Mouse (Mus musculus) forebrain, embryonic 11.5 days (tissue): ENCODE data around the gene Slc12a8. TPM values are rescaled to one million over a fixed set of nuclear protein-coding genes. Genes with fewer than 3 reads are reported as not detected.

Source experiments
- ATAC-seq: fragments of 200-750 bp; cut with Nextera tagmentation; replicated peaks from 2 replicates; pipeline ENCODE4 v1.8.0; 2017; ENCODE audit warnings: moderate TSS enrichment; ENCODE audit not compliant: low FRiP score
- DNase-seq: peaks from one replicate; pipeline ENCODE4 v3.0.0-alpha.2; 2017; ENCODE audit warnings: low spot score
- H3K27ac ChIP-seq: fragments of 300-500 bp; sonication (generic); 2 replicates; pipeline ENCODE4 v1.5.1; 2014; ENCODE audit warnings: low read depth, low read length
- H3K27me3 ChIP-seq: fragments of 300-500 bp; sonication (generic); 2 replicates; pipeline ENCODE4 v1.6.1; 2014; ENCODE audit warnings: mild to moderate bottlenecking, low read length, mixed read lengths; ENCODE audit not compliant: control insufficient read depth, insufficient read depth
- H3K36me3 ChIP-seq: fragments of 300-500 bp; sonication (generic); 2 replicates; pipeline ENCODE4 v1.6.1; 2014; ENCODE audit warnings: mild to moderate bottlenecking, low read length, moderate library complexity, mixed read lengths; ENCODE audit not compliant: control insufficient read depth, insufficient read depth
- H3K4me1 ChIP-seq: fragments of 300-500 bp; sonication (generic); replicated peaks from 2 replicates; pipeline ENCODE4 v1.6.1; 2014; ENCODE audit warnings: low read length, mixed read lengths; ENCODE audit not compliant: control insufficient read depth, insufficient read depth
- H3K4me2 ChIP-seq: fragments of 300-500 bp; sonication (generic); 2 replicates; pipeline ENCODE4 v1.6.1; 2014; ENCODE audit warnings: low read depth, mild to moderate bottlenecking, low read length, moderate library complexity, mixed read lengths; ENCODE audit not compliant: severe bottlenecking
- H3K4me3 ChIP-seq: fragments of 300-500 bp; sonication (generic); 2 replicates; pipeline ENCODE4 v1.5.1; 2014; ENCODE audit warnings: low read depth, low read length
- H3K9ac ChIP-seq: fragments of 300-500 bp; sonication (generic); 2 replicates; pipeline ENCODE4 v1.6.1; 2014; ENCODE audit warnings: low read length
- H3K9me3 ChIP-seq: fragments of 300-500 bp; sonication (generic); 2 replicates; pipeline ENCODE4 v1.6.1; 2016; ENCODE audit warnings: low read length, mixed read lengths; ENCODE audit not compliant: control insufficient read depth
- WGBS: fragments of 180-500 bp; shearing (Covaris S2); extraction: QIAGEN DNeasy Blood & Tissue Kit; methylation state at CpG from one replicate; pipeline ENCODE4 v1.1.7; 2014; 5-methylcytosine and 5-hydroxymethylcytosine counted together
- polyA plus RNA-seq: library from polyadenylated mRNA; unstranded; fragments of >200 nt; fragmentation: Nextera tagmentation; extraction: Ambion mirVana; gene quantifications from 2 replicates; pipeline ENCODE4 v1.2.1, GENCODE M21; 2014

The Slc12a8 gene
- polyA plus RNA-seq, 1 experiment from 2014 or later, result 1.3 TPM

- H3K9me3 ChIP-seq, result no peaks in the 10 kb centered on the region
- H3K36me3 ChIP-seq, result no peaks in the 10 kb centered on the region
- DNase-seq (peak; percentile 92), ATAC-seq (peak; percentile 89)
- H3K4me3 ChIP-seq, result no peak overlapping the region
- H3K27me3 ChIP-seq, result no peaks in the 10 kb centered on the region
- H3K4me1 ChIP-seq, result 0 out of 2 replicates have a peak, but pooled peaks cover 2% of the 10 kb centered on the region
- H3K9ac ChIP-seq, result peak overlapping the region; percentile 12
- H3K27ac ChIP-seq, result no peak overlapping the region
- no peak overlapping the region for H3K4me2 ChIP-seq
- 3% methylated on average over 6 of the region's 6 CpGs for WGBS
Measured at GRCm38 (mm10) chr16:33560281-33560680, 43.2 kb downstream of the Slc12a8 start.

DNA sequence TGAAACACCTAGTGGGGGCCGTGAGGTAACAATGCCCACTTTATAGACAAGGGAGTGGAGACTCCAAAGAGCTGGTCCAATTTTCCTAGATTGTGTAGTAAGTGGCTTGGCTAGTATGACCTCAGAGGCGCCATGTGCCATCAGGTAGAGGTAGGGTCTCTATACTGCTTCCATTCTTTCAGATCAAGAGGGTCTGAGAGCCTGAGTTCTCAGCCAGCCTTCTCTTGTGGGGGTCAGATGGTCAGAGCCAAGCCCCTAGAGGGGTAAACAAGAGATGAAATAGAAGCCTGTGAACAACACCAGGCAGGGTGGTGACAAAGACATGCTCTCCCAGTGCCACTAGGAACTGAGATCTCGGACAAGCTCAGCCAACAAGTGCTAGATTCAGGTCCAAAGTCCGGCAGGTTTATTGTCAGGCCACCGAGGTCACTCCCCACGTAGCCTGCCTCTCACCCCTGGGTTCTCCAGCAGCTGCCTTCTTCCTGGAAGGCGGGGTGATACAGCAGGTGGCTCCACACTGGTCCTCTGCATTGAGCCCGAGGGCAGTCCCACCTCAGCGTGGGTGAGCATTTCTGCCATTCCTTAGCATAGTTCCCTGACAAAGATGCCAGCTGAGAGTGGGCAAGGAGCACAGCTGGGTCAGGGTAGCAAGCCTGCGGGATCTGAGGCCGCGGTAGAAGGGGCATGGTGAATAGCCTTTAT is 44.3 kb downstream of the Slc12a8 start:
- 0 out of 2 replicates have a peak, but pooled peaks cover 2% of the 10 kb centered on the region for H3K4me1 ChIP-seq
- no peaks in the 10 kb centered on the region for H3K9me3 ChIP-seq
- DNase-seq (no peak), ATAC-seq (no peak)
- H3K27me3 ChIP-seq, result no peaks in the 10 kb centered on the region
- no peak overlapping the region for H3K4me2 ChIP-seq
- WGBS, result 81% methylated on average over 12 of the region's 12 CpGs
- no peak overlapping the region for H3K9ac ChIP-seq
- no peak overlapping the region for H3K4me3 ChIP-seq
- no peak overlapping the region for H3K27ac ChIP-seq
- H3K36me3 ChIP-seq, result no peaks in the 10 kb centered on the region

GRCm38 (mm10) chr16:33562874-33563537 is 45.9 kb downstream of the Slc12a8 start:
- Histone ChIP-seq H3K27ac (no peak overlapping the region), H3K9me3 (no peaks in the 10 kb centered on the region), H3K4me3 (no peak overlapping the region)

DNA sequence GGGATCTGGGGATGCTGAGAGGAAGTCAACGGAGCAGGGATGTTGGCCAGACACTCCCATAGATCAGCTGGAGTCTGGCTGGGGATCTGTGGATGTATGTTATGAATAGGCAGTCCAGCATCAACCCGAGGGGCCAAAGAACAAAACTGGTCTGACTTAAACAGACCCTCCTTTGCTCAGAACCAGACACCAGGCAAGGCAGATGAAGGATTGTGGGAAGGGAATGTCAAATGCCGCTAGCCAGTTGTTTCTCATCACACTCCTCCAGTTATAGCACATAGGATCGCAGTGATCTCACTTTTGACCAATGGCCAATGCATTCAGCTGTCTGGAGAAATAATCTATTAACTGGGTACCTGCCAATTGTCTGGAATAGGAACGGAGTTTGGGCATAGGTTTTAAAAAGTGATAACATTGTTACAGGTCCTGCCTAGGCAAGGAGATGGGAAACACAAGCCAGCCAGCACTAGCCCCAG is 46.4 kb downstream of the Slc12a8 start:
- Histone ChIP-seq H3K36me3 (no peaks in the 10 kb centered on the region), H3K4me1 (0 out of 2 replicates have a peak, but pooled peaks cover 4% of the 10 kb centered on the region), H3K27me3 (no peaks in the 10 kb centered on the region), H3K27ac (no peak overlapping the region), H3K9me3 (no peaks in the 10 kb centered on the region), H3K9ac (no peak overlapping the region), H3K4me2 (no peak overlapping the region), H3K4me3 (no peak overlapping the region)
- 86% methylated on average over 5 of the region's 5 CpGs for WGBS
- ATAC-seq (no peak), DNase-seq (no peak)

More at GRCm38 (mm10) chr16:33562874-33563537, 45.9 kb downstream of the Slc12a8 start:
- Histone ChIP-seq H3K4me1 (0 out of 2 replicates have a peak, but pooled peaks cover 4% of the 10 kb centered on the region), H3K9ac (no peak overlapping the region), H3K4me2 (no peak overlapping the region), H3K36me3 (no peaks in the 10 kb centered on the region), H3K27me3 (no peaks in the 10 kb centered on the region)
- ATAC-seq (no peak), DNase-seq (no peak)
- WGBS, result 82% methylated on average over 12 of the region's 12 CpGs

DNA sequence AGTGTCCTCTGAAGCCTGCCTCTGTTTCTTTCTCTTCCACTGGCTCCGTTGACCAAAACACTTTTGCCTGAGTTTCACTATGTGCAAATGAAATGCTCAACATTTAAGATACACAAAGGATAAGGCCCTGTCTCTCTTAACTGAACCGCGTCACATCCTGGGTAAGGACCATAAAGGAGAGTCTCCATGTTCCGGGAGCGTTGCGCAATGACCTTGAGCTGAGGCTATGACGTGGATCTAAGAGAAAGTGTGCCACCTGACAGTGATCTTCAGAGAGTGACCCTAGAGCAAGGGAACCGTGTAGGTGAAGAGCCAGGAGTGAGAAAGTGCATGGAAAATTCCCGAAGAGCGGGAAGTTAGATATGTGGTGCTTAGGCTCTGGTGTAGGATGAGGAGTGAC is 49.3 kb downstream of the Slc12a8 start:
- 90% methylated on average over 10 of the region's 10 CpGs for WGBS

DNA sequence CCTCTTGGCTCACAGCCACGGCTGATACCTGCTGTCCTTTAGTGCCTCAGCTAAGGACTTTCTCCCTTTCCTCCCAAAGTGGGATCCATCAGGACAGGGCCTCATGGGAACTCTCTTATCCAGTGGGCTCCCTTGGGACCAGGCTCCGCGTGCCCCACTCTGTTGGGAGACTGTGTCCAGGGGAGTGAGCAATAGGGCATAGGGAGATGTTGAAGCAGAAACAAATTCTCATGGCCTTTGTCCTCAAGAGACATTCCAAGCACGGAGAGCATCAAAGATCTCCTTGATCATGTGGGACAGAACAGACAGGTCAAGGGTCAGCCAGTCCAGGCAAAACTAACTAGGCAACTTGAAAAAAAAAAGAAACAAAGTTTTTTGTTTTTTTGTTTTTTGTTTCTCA is 50.6 kb downstream of the Slc12a8 start:
- H3K9me3 ChIP-seq, result no peaks in the 10 kb centered on the region
- DNase-seq (no peak), ATAC-seq (no peak)
- no peak overlapping the region for H3K27ac ChIP-seq
- no peak overlapping the region for H3K4me2 ChIP-seq
- no peaks in the 10 kb centered on the region for H3K36me3 ChIP-seq
- no peaks in the 10 kb centered on the region for H3K27me3 ChIP-seq
- WGBS, result 69% methylated on average over 4 of the region's 4 CpGs
- no peak overlapping the region for H3K9ac ChIP-seq
- 0 out of 2 replicates have a peak, but pooled peaks cover 2% of the 10 kb centered on the region for H3K4me1 ChIP-seq
- no peak overlapping the region for H3K4me3 ChIP-seq

More for the DNA sequence above, 49.3 kb downstream of the Slc12a8 start:
- no peak for DNase-seq
- Histone ChIP-seq H3K9me3 (no peaks in the 10 kb centered on the region), H3K27me3 (no peaks in the 10 kb centered on the region), H3K4me3 (no peak overlapping the region), H3K4me2 (no peak overlapping the region), H3K9ac (no peak overlapping the region), H3K27ac (no peak overlapping the region), H3K36me3 (no peaks in the 10 kb centered on the region), H3K4me1 (0 out of 2 replicates have a peak, but pooled peaks cover 2% of the 10 kb centered on the region)
- ATAC-seq, result no peak

DNA sequence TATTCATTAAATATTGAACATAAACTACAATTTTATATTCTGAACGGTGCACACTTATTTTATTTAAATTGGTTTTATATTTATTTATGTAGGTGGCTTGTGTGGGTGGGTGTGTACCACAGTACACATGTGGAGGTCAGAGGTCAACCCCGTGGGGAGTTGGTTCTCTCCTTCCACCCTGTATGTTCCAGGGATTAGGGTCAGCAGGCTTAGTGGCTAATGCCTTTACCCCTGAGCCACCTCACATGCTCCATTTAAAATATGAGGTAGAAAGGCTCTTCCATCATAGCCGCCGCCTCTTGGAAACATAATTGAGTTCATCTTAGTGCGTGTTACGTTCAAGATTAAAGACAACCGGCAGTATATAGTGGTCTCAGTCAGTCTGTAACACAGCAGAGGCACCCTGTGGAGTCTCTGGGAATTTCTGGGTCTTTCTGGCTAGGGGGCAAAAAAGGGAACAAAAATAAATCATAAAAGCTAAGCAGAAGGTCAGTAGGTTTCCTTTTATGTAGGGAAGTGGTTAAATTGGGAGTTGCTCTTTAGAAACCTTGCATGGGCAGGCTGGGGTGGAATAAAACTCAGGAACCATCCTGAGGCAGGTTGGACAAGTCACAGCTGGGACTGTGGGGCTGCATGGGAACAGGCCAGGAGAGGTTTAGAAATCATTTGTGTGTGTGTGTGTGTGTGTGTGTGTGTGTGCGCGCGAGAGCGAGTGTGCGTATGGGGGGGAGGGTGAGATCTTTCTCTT is 51.3 kb downstream of the Slc12a8 start:
- H3K9ac ChIP-seq, result no peak overlapping the region
- ATAC-seq, result no peak
- 84% methylated on average over 12 of the region's 12 CpGs for WGBS
- H3K36me3 ChIP-seq, result no peaks in the 10 kb centered on the region
- H3K4me3 ChIP-seq, result no peak overlapping the region
- DNase-seq, result no peak
- no peaks in the 10 kb centered on the region for H3K9me3 ChIP-seq
- no peak overlapping the region for H3K4me2 ChIP-seq
- 0 out of 2 replicates have a peak, but pooled peaks cover 2% of the 10 kb centered on the region for H3K4me1 ChIP-seq
- no peak overlapping the region for H3K27ac ChIP-seq
- no peaks in the 10 kb centered on the region for H3K27me3 ChIP-seq

- Histone ChIP-seq H3K27ac (no peak overlapping the region), H3K9ac (no peak overlapping the region), H3K27me3 (no peaks in the 10 kb centered on the region), H3K4me1 (0 out of 2 replicates have a peak, but pooled peaks cover 1% of the 10 kb centered on the region), H3K4me3 (no peak overlapping the region), H3K36me3 (no peaks in the 10 kb centered on the region), H3K9me3 (no peaks in the 10 kb centered on the region), H3K4me2 (no peak overlapping the region)
- WGBS, result 83% methylated on average over 6 of the region's 6 CpGs
- DNase-seq (no peak), ATAC-seq (no peak)
Measured at GRCm38 (mm10) chr16:33572646-33573045, 55.5 kb downstream of the Slc12a8 start.
